Mouse (Mus musculus) spleen, adult 2 months (tissue): ENCODE measurements around the gene Prmt7.

Experiments
- CTCF ChIP-seq: fragments of 200-500 bp; IDR thresholded peaks from 2 replicates; pipeline ENCODE4 v1.5.1; 2011; ENCODE audit warnings: mild to moderate bottlenecking, inconsistent platforms; ENCODE audit not compliant: insufficient read depth, insufficient read length, insufficient replicate concordance; ENCODE audit errors: extremely low read depth
- POLR2A ChIP-seq: fragments of 200-500 bp; IDR thresholded peaks from 2 replicates; pipeline ENCODE4 v1.6.1; 2011; ENCODE audit warnings: low read depth, low read length, inconsistent platforms

DNA sequence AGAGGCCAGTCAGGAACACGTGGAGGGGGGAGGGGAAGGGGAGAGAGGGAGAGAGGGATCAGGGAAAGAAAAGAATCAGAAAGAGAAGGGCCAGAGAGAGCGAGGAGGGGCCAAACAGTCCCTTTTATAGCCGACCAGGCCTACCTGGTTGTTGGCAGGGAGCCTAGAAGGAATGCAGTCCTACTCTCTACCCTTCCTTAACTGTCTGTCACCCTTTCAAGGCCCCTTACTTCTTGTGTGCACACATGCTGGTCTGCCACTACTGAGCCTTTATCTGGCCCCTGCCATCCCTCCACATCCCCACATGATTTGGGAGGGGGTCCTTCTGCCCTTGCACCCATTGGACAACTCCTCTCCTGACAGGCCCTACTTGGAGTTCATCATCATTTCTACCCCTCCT is 78.0 kb downstream of the Prmt7 start:
- TF ChIP-seq CTCF = no peak
- TF ChIP-seq POLR2A = no peak
